Mouse (Mus musculus): Measurements from ENCODE around the gene Yju2. TPM values are rescaled to one million over a fixed set of nuclear protein-coding genes. Genes with fewer than 3 reads are reported as not detected.
A peak's percentile ranks its signal among the peaks of the same experiment; 100 is the strongest.

The Yju2 gene
- total RNA-seq, 4 experiments from 2014 or later, result 7.0 to 9.1 (median 8.1) TPM

DNA sequence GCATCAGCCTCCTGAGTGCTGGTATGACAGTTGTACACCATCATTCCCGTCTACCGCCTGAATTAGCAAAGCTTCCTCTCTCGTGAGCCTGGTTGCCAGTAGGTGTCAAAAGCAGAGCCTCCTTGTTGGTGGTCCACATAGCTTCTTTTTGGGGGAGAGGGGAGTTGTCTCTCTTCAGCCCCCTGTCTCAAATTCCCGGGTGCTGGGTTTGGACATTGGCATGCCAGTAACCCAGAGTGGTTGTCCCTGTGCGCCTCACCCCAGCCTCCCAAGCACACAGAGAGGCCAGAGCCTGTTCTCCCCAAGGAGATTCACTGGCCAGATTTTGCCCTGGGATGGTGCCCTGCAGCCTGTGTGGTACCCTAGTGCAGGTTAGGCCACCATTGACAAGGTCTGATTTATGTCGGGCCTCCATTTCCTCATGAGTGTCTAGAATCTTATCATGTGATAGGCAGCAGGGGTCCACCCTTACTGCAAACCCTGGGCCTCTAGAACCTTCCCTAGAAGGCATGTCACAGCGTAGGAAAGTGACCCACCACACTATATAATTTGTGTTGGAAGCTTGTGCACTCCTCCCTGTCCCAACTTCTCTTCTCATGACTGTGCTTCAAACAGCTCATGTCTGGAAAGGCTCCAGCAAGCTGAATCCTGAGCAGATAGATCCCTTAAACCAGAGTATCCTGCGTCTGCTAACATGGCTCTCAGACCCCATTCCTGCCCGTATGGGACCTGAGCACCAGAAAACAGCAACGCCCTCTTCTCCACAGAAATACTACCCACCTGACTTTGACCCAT lies 1.2 kb downstream of the Yju2 start:
- DNase-seq (ENCODE audit: low spot score in 2 of 2), result no peak

DNA sequence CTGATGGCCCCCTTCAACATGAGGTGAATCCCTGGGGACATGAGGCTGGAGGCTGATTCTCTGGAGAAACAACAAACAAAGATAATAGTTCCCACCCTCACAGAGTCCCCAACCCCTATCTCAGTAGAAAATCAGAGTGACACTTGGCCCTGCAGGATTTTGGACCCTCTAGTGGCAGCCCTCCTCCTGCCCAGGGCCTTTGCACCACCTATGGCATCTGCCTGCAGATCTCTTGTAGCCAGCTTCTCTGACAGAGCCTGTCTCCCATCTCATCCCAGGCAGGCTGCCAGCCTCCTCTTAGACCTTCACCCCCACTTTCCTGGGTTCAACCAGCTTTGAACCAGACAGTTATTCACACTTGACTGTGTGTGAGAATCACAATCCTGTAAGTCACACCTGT lies 1.9 kb downstream of the Yju2 start:
- DNase-seq (ENCODE audit: low spot score in 2 of 2), result no peak

DNA sequence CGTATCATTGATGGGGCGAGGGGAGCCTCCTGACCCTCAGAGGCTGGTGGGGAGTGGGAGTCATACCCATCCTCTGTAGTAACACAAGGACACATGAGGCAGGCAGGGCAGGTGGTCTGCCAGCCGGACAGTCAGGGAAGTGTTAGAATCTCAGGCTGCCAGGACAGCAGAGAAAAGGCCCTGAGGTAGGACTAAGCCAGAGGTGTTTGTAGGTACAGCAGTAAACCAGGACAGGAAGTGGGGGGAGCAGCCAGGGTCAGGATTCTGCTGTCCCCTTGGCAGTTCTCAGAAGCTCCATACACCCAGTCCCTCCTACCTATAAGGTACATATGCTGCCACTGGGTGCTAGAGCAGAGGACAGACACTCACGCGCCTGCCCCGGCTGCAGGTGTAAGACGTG lies 2.7 kb downstream of the Yju2 start:
- no peak for DNase-seq (ENCODE audit: low spot score in 2 of 2)

DNA sequence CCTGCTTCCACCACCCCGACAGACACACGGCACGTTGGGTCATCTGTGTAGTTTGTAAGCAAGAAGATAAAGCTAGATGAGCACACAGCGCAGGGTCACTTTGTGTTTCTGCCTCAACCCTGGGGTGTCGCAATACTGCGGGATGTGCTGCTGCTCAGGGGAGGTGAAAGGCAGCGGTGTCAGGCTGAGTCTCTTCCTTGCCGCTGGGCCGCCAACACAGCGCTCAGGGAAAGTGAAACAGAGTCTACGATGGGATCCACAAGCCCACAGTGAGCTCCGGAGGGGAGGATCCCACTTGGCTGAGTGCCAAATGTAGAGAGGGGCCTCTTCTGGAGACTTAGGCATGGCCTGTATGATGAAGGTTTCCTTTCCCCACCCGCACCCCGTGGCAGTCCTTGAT lies 4.3 kb downstream of the Yju2 start:
- DNase-seq (ENCODE audit: low spot score in 2 of 2), result peak in 1 of 2 experiments; percentile 2

DNA sequence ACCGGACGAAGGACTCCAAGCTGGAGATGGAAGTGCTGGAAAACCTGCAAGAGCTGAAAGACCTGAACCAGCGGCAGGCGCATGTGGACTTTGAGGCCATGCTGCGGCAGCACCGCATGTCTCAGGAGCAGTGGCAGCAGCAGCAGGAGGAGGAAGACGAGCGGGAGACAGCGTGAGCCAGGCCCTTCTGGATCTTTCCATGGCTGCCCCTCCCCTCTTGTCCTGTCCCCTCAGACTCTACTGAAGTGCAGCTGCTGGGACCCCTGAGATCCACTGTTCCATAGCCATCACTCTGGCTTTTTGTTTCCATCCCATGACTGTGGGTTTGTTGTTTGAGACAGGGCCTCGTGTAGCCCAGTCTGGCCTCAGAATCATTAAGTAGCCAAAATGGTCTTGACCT lies 5.6 kb downstream of the Yju2 start:
- no peak for DNase-seq (ENCODE audit: low spot score in 2 of 2)

DNA sequence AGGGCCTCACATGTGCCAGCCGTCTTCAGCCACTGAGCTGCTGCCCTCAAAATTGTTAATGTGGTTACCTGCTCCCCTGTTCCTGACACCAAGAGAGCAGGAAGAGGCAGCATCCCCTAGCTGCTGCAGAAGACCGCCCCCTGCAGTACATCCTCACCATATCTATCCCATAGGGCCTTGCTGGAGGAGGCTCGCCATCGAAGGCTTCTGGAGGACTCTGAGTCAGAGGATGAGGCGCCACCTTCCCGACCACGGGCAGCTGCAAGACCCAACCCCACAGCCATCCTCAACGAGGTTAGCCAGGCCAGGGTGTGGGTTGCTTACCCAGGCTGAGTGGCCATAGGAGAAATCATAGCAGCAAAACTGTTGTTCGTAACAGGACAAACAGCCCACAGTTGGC lies 6.1 kb downstream of the Yju2 start:
- no peak for DNase-seq (ENCODE audit: low spot score in 2 of 2)

DNA sequence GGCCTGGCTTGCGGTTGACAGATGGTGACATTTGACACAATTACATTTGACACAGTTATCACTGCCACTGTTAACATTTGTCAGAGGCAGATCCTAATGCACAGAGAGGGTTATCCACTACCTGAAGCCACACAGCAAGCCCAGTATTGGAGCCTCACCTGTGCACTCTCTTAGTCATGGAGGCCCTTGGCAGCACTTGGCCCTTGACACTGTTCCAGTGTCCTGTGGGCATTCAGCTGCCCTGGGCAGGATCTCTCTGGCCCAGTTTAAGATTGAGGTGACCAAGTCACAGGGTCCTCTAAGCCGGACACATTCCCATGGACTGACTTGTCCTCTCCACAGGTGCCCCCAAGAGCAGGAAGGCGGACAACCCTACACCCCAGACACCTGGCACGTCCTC lies 8.3 kb downstream of the Yju2 start:
- DNase-seq (ENCODE audit: low spot score in 2 of 2), result no peak

DNA sequence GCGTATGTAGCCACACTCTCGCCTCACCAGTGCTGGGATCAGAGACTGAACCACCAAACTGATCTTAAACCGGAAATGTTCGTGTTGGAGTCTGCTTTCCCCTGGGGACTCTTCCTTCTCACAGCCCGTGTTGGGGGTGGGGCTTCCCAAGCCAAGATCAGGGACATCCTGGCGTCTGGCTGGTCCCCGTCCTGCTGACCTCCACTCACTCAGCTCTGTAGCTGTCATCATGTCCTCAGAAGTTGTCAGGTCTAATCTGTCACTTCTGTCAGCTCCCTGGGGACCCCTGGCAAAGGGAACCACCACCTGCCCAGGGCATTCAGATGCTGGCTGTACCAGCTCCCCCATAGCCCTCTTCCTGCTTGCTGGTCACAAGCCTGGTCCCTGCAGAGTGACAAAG lies 9.3 kb downstream of the Yju2 start:
- DNase-seq (ENCODE audit: low spot score in 2 of 2), result no peak

- DNase-seq (ENCODE audit: low spot score in 2 of 2), result no peak
These were observed 10.7 kb downstream of the Yju2 start for GRCm38 (mm10) chr17:55969560-55969959.

DNA sequence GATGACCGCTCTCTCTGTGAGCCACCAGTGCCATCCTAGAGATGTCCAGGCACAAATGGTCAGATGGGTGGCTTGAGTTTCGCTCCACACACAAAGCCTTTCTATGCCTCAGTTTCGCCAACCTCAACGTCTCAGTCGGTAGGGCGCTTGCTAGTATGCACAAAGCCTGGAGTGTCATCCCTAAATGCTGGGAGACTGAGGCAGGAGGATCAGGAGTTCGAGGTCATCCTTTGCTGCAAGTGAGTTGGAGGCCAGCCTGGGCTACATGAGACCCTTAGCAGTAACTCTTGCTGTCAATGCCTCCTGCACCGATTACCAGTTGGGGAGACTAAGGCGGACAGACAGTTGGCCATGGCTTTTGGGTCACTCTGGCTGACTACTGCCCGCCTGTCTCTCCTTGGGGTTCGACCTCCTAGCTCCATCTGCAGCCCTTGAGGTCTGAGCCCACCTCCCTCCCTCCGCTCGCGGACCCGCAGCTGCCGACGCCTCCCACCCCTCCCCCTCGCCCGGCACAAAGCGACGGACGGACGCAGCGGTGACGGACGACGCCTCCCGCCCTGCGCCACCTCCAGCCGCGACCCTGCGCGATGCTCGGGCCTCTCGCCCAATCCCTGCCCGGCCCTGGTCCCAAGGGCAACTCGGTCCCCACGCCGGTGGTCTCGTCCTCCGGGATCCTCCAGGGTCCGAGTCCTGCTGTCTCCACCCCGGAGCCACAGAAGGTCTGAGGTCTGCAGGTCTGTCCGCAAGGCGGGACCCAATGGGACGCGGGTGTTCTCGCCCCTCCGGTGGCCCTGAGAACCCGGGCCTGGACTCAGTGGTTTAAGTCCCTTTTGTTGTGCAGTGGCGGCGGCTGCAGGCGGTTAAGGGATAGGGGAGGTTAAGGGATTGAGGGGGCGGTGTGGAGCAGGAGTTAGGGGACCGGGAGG lies 11.3 kb downstream of the Yju2 start, which contains the start of gene Shd:
TSS of gene Shd (plus strand) at position 502 of the 926 bp plus-strand sequence.
- DNase-seq (ENCODE audit: low spot score in 2 of 2), result no peak

DNA sequence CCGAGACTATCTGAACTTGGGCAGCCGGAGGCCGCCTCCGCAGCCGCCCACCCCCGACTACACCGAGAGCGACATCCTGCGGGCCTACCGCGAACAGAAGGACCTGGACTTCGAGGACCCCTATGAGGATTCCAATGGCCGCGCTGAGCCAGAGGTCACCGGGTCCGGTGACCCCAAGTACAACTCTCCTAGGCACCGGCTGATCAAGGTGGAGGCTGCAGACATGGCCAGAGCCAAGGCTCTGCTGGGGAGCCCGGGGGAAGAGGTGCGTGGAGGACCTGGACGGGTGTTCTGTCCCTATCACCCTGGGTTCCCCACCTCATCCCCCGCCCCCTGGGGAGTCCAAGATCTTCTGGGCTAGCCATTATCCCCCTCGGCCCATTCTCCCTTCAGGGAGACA lies 12.6 kb downstream of the Yju2 start:
- no peak for DNase-seq (ENCODE audit: low spot score in 2 of 2)

DNA sequence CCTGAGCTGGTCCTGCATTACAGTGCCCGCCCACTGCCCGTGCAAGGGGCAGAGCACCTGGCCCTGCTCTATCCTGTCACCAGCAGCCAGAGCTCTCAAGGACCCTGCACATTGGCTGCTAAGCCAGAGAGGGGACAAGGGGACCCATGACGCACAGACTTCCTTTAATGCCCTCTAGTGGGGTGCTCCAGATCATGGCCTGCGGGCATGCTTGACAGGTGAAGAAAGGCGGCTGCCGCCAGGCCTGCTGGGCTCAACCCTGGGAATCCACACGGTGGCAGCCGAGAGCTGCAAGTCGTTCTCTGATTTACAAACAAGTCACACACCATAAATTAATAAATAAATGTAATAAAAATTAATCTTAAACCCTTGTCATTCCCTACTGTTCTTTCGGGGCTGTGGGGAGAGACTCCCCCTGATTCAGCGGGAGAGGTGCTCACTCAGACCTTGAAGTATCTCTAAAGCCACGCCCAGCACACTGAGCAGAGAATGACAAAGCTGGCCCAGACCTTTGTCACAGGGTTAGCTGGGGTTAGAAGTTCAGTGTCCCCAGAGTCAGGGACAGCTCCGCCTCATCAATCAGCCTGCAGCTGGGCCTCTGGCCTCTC lies 17.5 kb downstream of the Yju2 start:
- DNase-seq (ENCODE audit: low spot score in 2 of 2), result peak; percentile 59 to 62

DNA sequence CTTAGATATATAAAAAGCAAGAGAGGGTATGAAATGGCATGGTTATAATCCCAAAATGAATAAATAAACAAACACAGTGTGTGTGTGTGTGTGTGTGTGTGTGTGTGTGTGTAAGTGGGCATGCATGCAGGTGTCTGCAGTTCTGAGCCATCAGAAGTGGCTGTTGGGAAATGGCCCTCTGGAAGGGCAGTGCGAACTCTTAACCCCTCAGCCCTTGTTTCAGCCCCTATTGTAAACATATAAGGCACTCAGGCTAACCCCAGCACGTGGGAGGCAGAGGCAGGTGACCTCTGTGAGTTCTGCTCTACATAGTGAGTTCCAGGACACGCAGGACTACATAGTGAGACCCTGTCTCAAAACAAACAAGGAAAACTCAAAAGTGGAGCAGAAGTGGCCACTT lies 18.4 kb downstream of the Yju2 start:
- no peak for DNase-seq (ENCODE audit: low spot score in 2 of 2)

GRCm38 (mm10) chr17:55986030-55986961 lies 27.4 kb downstream of the Yju2 start, which contains the start of gene Fsd1:
TSS of gene Fsd1 (plus strand) at chr17:55986509.
- no peak for DNase-seq (ENCODE audit: low spot score in 2 of 2)

GRCm38 (mm10) chr17:55990278-55990898 lies 31.5 kb downstream of the Yju2 start:
- no peak for DNase-seq (ENCODE audit: low spot score in 2 of 2)

DNA sequence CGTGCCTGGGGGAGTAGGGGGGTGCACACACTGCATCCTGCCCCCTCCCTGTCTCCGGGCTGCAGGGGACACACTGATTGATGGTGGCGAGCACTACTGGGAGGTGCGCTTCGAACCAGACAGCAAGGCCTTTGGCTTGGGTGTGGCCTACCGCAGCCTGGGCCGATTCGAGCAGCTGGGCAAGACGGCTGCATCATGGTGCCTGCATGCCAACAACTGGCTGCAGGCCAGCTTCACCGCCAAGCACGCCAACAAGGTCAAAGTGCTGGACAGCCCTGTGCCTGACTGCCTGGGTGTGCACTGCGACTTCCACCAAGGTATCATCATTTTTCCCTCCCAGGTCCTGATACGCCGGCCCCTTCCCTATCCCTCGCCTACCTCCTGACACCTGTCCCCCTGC lies 37.1 kb downstream of the Yju2 start:
- DNase-seq (ENCODE audit: low spot score in 2 of 2), result peak in 1 of 2 experiments; percentile 45

GRCm38 (mm10) chr17:55999794-56000499 lies 41.0 kb downstream of the Yju2 start:
- DNase-seq (ENCODE audit: low spot score in 2 of 2), result no peak

- DNase-seq (ENCODE audit: low spot score in 2 of 2), result no peak
These were observed 44.1 kb downstream of the Yju2 start for GRCm38 (mm10) chr17:56003000-56003399.

DNA sequence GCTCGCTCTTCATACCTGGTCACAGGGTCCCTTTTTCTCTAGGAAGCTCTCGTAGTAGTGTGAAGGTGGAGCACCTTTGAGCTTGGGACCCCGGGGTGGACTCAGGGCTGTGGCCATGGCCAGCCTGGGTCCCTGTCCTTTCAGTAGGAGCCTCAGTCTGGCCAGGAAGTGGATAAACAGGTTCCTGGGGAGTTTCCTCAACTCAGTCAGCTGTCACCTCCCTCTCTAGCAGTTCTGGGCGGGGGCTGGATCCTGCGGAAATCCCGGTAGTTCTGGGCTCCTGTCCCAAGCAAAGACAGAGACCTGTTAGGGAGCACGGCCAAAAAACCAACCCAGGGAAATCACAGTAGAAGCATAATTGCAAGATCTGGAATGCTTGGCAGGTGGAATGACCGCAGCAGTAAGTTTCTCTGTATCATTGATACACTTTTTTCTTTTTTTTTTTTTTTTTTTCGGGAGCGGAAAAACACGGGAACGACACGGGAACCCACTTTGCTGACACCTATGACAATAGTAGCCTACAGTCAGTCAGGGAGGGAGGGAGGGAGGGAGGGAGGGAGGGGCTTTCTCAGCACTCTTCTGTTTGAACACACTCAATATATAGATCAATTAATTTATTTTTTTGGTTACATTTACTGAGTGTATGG lies 46.6 kb downstream of the Yju2 start, which contains the start of the genes Stap2 and Mpnd:
TSS of gene Stap2 (minus strand) at position 170 of the 647 bp plus-strand sequence.
TSS of gene Mpnd (plus strand) at position 297 of the 647 bp plus-strand sequence.
- no peak for DNase-seq (ENCODE audit: low spot score in 2 of 2)
